Mouse (Mus musculus): ENCODE results near the gene P2ry12.

P2ry12 gene

GRCm38 (mm10) chr3:59234878-59235277, 27.8 kb downstream of the P2ry12 start:
- peak in 1 of 2 experiments; percentile 30 for DNase-seq (ENCODE audit: low spot score in 2 of 2)

GRCm38 (mm10) chr3:59230912-59231311, 31.8 kb downstream of the P2ry12 start:
- no peak for DNase-seq (ENCODE audit: low spot score in 2 of 2)

GRCm38 (mm10) chr3:59228730-59229551, 33.7 kb downstream of the P2ry12 start:
- peak; percentile 71 to 80 for DNase-seq (ENCODE audit: low spot score in 2 of 2)

- no peak for DNase-seq (ENCODE audit: low spot score in 2 of 2)
Observed at GRCm38 (mm10) chr3:59227696-59228095, 35.0 kb downstream of the P2ry12 start.

GRCm38 (mm10) chr3:59225411-59225810, 37.3 kb downstream of the P2ry12 start:
- peak; percentile 37 to 59 for DNase-seq (ENCODE audit: low spot score in 2 of 2)

- DNase-seq (ENCODE audit: low spot score in 2 of 2): no peak
Observed at GRCm38 (mm10) chr3:59222303-59222702, 40.4 kb downstream of the P2ry12 start.

- no peak for DNase-seq (ENCODE audit: low spot score in 2 of 2)
Observed at GRCm38 (mm10) chr3:59219326-59219725, 43.3 kb downstream of the P2ry12 start.

GRCm38 (mm10) chr3:59217211-59217610, 45.5 kb downstream of the P2ry12 start:
- no peak for DNase-seq (ENCODE audit: low spot score in 2 of 2)

GRCm38 (mm10) chr3:59212404-59212803, 50.3 kb downstream of the P2ry12 start:
- no peak for DNase-seq (ENCODE audit: low spot score in 2 of 2)

- peak; percentile 36 to 41 for DNase-seq (ENCODE audit: low spot score in 2 of 2)
Observed at GRCm38 (mm10) chr3:59211784-59212183, 50.9 kb downstream of the P2ry12 start.

- peak; percentile 26 to 48 for DNase-seq (ENCODE audit: low spot score in 2 of 2)
Observed at GRCm38 (mm10) chr3:59210727-59211126, 51.9 kb downstream of the P2ry12 start, which contains the start of gene P2ry13. P2ry13 (minus strand) TSS chr3:59210882.

GRCm38 (mm10) chr3:59210089-59210488, 52.6 kb downstream of the P2ry12 start:
- DNase-seq (ENCODE audit: low spot score in 2 of 2): no peak

- DNase-seq (ENCODE audit: low spot score in 2 of 2): peak in 1 of 2 experiments; percentile 43
Observed at GRCm38 (mm10) chr3:59208650-59209548, 53.8 kb downstream of the P2ry12 start.

- no peak for DNase-seq (ENCODE audit: low spot score in 2 of 2)
Observed at GRCm38 (mm10) chr3:59205941-59206340, 56.7 kb downstream of the P2ry12 start.

- DNase-seq (ENCODE audit: low spot score in 2 of 2): no peak
Observed at GRCm38 (mm10) chr3:59204719-59205503, 57.8 kb downstream of the P2ry12 start.

- DNase-seq (ENCODE audit: low spot score in 2 of 2): no peak
Observed at GRCm38 (mm10) chr3:59203802-59204520, 58.7 kb downstream of the P2ry12 start.

GRCm38 (mm10) chr3:59197329-59197948, 65.2 kb downstream of the P2ry12 start:
- DNase-seq (ENCODE audit: low spot score in 2 of 2): no peak

- no peak for DNase-seq (ENCODE audit: low spot score in 2 of 2)
Observed at GRCm38 (mm10) chr3:59194938-59195337, 67.7 kb downstream of the P2ry12 start, which contains the start of gene Gpr87. Gpr87 (minus strand) TSS chr3:59195104.

- no peak for DNase-seq (ENCODE audit: low spot score in 2 of 2)
Observed at GRCm38 (mm10) chr3:59194099-59194498, 68.6 kb downstream of the P2ry12 start.

GRCm38 (mm10) chr3:59191674-59192073, 71.0 kb downstream of the P2ry12 start:
- DNase-seq (ENCODE audit: low spot score in 2 of 2): no peak
